Mouse (Mus musculus): ENCODE measurements at regions not wholly inside any gene's neighbourhood (a gene's known extent, or its start where the extent isn't known, plus 50 kb on each side); places are given as distances from the start of the nearest gene placed in this dataset.

DNA sequence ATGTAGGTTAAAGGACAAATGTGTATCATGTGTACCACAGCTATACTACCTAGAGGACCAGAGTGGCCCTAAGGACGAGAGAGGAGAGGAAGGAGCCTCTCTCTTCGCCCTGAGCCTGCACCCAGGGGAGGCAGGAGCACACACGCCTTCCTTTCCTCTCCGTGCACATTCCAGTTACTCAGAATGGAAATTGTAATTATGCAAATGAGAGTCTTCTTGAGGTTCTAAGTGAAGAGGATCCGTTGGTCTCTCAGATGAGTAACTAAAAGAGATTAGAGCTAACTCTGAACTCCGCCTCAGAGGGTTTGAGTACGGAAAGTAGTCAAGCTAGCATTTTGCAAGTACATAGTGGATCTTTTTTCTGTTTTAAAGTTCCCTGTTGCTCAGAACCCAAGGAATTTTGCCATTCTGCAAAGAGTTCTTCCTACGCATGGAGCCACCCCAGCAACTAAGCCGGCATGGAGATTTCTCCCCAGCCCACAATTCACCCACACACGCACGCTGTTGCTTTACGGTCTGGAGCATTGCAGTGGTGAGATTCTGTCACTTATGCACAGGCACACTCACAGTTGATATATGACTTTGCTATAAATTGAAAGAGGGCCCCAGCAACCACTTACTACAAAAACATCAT is 56.0 kb upstream of the Cpeb4 start:
- intact Hi-C loops (cut with DNase I), result no loop called here
- DNase-seq, result no peak

DNA sequence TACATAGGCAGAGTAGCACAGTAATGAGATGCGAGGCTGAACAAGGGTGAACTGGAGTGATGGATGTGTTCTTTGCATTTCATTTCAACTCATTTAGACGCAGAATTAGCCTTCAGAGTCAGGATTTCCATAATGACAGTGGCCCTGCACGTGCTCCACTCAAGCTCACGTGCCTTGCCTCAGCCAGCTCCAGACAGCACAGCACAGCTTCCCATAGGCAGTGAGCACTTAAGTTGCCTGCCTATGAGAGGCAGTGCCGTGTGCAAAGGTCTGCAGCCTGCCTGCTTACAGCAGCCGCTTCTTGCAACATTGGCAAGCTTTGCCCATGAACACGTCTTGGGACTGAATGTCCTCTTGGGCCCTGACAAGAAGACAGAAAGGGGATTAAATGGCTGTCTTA is 54.0 kb upstream of the Cpeb4 start:
- intact Hi-C loops (cut with DNase I), result no loop called here
- no peak for DNase-seq

DNA sequence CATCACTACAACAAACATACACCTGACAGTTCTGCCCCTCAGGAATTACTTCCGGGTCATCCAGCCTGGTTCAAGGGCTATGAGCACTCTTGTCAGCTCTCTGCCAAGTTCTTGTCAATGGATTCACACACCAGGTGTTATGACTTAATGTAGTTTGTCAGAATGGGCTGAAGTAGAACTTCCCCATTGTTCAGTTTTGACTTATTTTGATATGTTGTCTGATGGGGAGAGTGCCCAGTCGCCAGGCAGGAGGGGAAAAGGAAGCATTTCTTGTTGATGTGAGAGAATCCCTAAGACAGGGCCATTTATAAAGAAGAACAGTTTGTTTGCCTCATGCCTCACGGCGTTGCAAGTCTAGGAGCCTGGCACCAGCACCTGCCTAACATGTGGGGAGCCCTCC is 52.0 kb upstream of the Cpeb4 start:
- intact Hi-C loops (cut with DNase I), result no loop called here
- no peak for DNase-seq

DNA sequence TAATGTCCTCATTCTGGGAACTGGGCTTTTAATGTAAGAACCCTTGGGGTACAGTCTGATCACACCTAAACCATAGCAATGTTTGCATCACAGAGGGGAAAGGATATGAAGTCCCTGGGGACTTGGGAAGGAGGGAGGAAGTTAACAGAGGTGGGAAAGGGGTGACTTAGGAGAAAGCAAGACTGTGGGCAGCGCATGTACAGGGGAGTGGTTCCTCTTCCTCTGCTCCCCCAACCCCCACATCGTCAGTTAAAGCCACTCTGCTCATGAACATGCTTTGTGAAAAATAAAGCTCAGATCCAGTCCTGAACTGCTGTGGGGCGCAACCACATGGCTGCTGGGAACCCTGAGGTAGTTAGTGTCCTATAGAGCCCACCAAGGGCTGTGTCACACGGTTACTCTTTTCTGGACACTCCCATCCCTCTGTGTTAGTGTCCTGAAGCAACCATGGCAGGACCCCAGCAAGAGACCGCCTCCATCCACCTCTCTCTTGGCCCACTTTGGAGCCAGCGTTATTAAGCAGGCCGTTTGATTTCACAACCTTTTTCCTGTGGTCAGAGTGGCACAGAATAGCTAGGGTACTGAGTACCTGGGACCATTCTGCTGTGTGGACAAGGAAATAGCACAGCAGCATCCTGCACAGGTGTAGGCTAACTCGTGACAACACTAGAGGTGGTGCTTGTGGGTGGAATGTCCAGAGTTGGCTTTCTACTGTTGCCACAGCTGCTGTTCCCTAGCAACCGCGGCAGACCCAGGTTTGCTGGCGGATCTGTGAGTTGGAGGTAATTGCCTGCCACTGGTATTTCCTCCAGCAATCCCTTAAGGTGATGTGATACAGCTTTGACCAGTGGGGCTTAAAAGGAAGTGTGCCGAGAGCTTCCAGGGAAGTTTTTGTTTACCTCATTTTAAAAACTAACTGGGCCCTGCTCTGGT is 50.3 kb upstream of the Cpeb4 start:
- intact Hi-C loops (cut with DNase I), result no loop called here
- no peak for DNase-seq

Measured in heart, postnatal 10 days (tissue).